Mouse (Mus musculus) midbrain, embryonic 12.5 days (tissue): ENCODE data around the gene Gm7879. TPM values are rescaled to one million over a fixed set of nuclear protein-coding genes. Genes with fewer than 3 reads are reported as not detected.

Experiments used
- ATAC-seq: fragments of 200-750 bp; cut with Nextera tagmentation; 2 replicates; pipeline ENCODE4 v1.8.0; 2017; ENCODE audit warnings: low read depth, moderate TSS enrichment, moderate library complexity; ENCODE audit not compliant: low FRiP score
- H3K27ac ChIP-seq: fragments of 300-500 bp; sonication (generic); replicated peaks from 2 replicates; pipeline ENCODE4 v1.5.1; 2016; ENCODE audit warnings: mild to moderate bottlenecking
- H3K27me3 ChIP-seq: fragments of 300-500 bp; sonication (generic); 2 replicates; pipeline ENCODE4 v1.6.1; 2016; ENCODE audit warnings: mild to moderate bottlenecking
- H3K36me3 ChIP-seq: fragments of 300-500 bp; sonication (generic); 2 replicates; pipeline ENCODE4 v1.6.1; 2016
- H3K4me1 ChIP-seq: fragments of 300-500 bp; sonication (generic); 2 replicates; pipeline ENCODE4 v1.6.1; 2016
- H3K4me2 ChIP-seq: fragments of 300-500 bp; sonication (generic); replicated peaks from 2 replicates; pipeline ENCODE4 v1.6.1; 2016; ENCODE audit warnings: mild to moderate bottlenecking, moderate library complexity
- H3K4me3 ChIP-seq: fragments of 300-500 bp; sonication (generic); 2 replicates; pipeline ENCODE4 v1.5.1; 2016; ENCODE audit warnings: mild to moderate bottlenecking
- H3K9ac ChIP-seq: fragments of 300-500 bp; sonication (generic); replicated peaks from 2 replicates; pipeline ENCODE4 v1.6.1; 2016; ENCODE audit warnings: mild to moderate bottlenecking, moderate library complexity
- H3K9me3 ChIP-seq: fragments of 300-500 bp; sonication (generic); 2 replicates; pipeline ENCODE4 v1.6.1; 2016; ENCODE audit warnings: mild to moderate bottlenecking
- WGBS: fragments of 180-500 bp; shearing (Covaris S2); methylation state at CpG from one replicate; pipeline ENCODE4 v1.1.7; 2016; 5-methylcytosine and 5-hydroxymethylcytosine counted together
- polyA plus RNA-seq: library from polyadenylated mRNA; unstranded; fragments of >200 nt; fragmentation: Nextera tagmentation; extraction: Ambion mirVana; gene quantifications from 2 replicates; pipeline ENCODE4 v1.2.1, GENCODE M21; 2016

Gm7879 gene
- polyA plus RNA-seq, 1 experiment from 2014 or later = not detected

- H3K27ac ChIP-seq = no peak overlapping the region
- no peak overlapping the region for H3K4me3 ChIP-seq
- H3K27me3 ChIP-seq = no peaks in the 10 kb centered on the region
- no peaks in the 10 kb centered on the region for H3K36me3 ChIP-seq
- no peak overlapping the region for H3K4me2 ChIP-seq
- H3K9ac ChIP-seq = no peak overlapping the region
- H3K4me1 ChIP-seq = no peaks in the 10 kb centered on the region
- no peak for ATAC-seq
- H3K9me3 ChIP-seq = no peaks in the 10 kb centered on the region
- 82% methylated on average over 3 of the region's 3 CpGs for WGBS
These were observed 47.0 kb downstream of the Gm7879 start for GRCm38 (mm10) chr5:43959884-43960440.

GRCm38 (mm10) chr5:43961056-43961455 lies 48.1 kb downstream of the Gm7879 start:
- no peaks in the 10 kb centered on the region for H3K27me3 ChIP-seq
- H3K27ac ChIP-seq = no peak overlapping the region
- no peaks in the 10 kb centered on the region for H3K9me3 ChIP-seq
- ATAC-seq = no peak
- H3K36me3 ChIP-seq = no peaks in the 10 kb centered on the region
- no peak overlapping the region for H3K9ac ChIP-seq
- no peak overlapping the region for H3K4me2 ChIP-seq
- no peak overlapping the region for H3K4me3 ChIP-seq
- no peaks in the 10 kb centered on the region for H3K4me1 ChIP-seq
- 90% methylated on average over 3 of the region's 3 CpGs for WGBS

Other genes with a start within 250 kb of the Gm7879 start
- 0.17 TPM in 1 of 2 replicates, not detected in the other for gene Bst1, start 94.3 kb upstream of the Gm7879 start, polyA plus RNA-seq
- gene Fbxl5, start 91.5 kb upstream of the Gm7879 start, polyA plus RNA-seq = 61.8 and 62.7 TPM in 2 replicates
- 3.4 and 3.8 TPM in 2 replicates for gene Cd38, start 44.6 kb upstream of the Gm7879 start, polyA plus RNA-seq
- gene Fgfbp1, start 68.6 kb downstream of the Gm7879 start, polyA plus RNA-seq = 0.80 and 0.97 TPM in 2 replicates
- 110 and 123 TPM in 2 replicates for gene Prom1, start 188.9 kb downstream of the Gm7879 start, polyA plus RNA-seq